Mouse (Mus musculus) heart, postnatal 0 days (tissue): ENCODE results near the gene F3.

Experiments used
- CTCF ChIP-seq: IDR thresholded peaks from 2 replicates; pipeline ENCODE4 v1.5.1; 2016; ENCODE audit warnings: antibody characterized with exemption, control low read depth, low read depth
- EP300 ChIP-seq: IDR thresholded peaks from 2 replicates; pipeline ENCODE4 v1.6.1; 2016; ENCODE audit warnings: antibody characterized with exemption, low read depth

GRCm38 (mm10) chr3:121735542-121735941, 12.2 kb downstream of the F3 start:
- TF ChIP-seq EP300 (no peak), CTCF (no peak)
